Mouse (Mus musculus): Measurements from ENCODE around the gene Mitf. TPM values are rescaled to one million over a fixed set of nuclear protein-coding genes. Genes with fewer than 3 reads are reported as not detected.

Gene Mitf
- polyA plus RNA-seq, 1 experiment from 2014 or later, result 3.1 TPM

DNA sequence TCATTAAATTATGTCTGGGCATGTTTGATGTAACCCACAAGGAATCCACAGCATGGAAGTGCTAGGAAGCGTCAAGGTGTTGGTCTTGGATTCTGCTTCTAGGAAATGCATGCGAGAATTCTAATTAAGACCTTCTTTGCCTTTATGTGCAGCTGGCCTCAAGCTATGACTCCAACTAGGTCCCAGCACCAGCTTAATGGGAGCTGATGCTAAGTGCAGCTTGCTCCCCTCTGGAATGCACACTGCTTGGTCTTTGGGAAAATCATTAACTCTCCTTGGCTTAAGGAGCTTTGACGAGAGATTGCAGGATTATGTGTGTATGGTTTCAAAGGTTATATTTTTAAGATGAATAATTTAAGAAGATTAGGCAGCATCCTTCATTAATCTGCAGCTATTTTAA is 81.7 kb downstream of the Mitf start:
- Histone ChIP-seq H3K36me3 (ENCODE audit: control insufficient read depth, insufficient read depth, low read length) (no peaks in the 10 kb centered on the region), H3K4me3 (ENCODE audit: low read depth, low read length) (no peak overlapping the region), H3K9me3 (ENCODE audit: control insufficient read depth, low read depth, low read length) (no peaks in the 10 kb centered on the region), H3K27me3 (ENCODE audit: control insufficient read depth, insufficient read depth, low read length) (no peaks in the 10 kb centered on the region), H3K4me2 (replicated peaks; ENCODE audit: low read depth, low read length) (no peak overlapping the region), H3K27ac (ENCODE audit: low read length) (no peak overlapping the region), H3K4me1 (ENCODE audit: control insufficient read depth, insufficient read depth, low read length) (no peaks in the 10 kb centered on the region), H3K9ac (replicated peaks; ENCODE audit: low read depth, low read length) (no peak overlapping the region)
- 57% methylated on average over 3 of the region's 3 CpGs for WGBS
- ATAC-seq (ENCODE audit: insufficient number of reproducible peaks, insufficient read depth, low FRiP score, low read depth), result no peak

GRCm38 (mm10) chr6:97893546-97893945 is 86.7 kb downstream of the Mitf start:
- H3K27ac ChIP-seq (ENCODE audit: low read length), result no peak overlapping the region
- no peaks in the 10 kb centered on the region for H3K27me3 ChIP-seq (ENCODE audit: control insufficient read depth, insufficient read depth, low read length)
- 72% methylated on average over 5 of the region's 5 CpGs for WGBS
- H3K4me2 ChIP-seq (replicated peaks; ENCODE audit: low read depth, low read length), result no peak overlapping the region
- no peaks in the 10 kb centered on the region for H3K4me1 ChIP-seq (ENCODE audit: control insufficient read depth, insufficient read depth, low read length)
- no peaks in the 10 kb centered on the region for H3K9me3 ChIP-seq (ENCODE audit: control insufficient read depth, low read depth, low read length)
- ATAC-seq (ENCODE audit: insufficient number of reproducible peaks, insufficient read depth, low FRiP score, low read depth), result no peak
- no peaks in the 10 kb centered on the region for H3K36me3 ChIP-seq (ENCODE audit: control insufficient read depth, insufficient read depth, low read length)
- H3K9ac ChIP-seq (replicated peaks; ENCODE audit: low read depth, low read length), result no peak overlapping the region
- H3K4me3 ChIP-seq (ENCODE audit: low read depth, low read length), result no peak overlapping the region

DNA sequence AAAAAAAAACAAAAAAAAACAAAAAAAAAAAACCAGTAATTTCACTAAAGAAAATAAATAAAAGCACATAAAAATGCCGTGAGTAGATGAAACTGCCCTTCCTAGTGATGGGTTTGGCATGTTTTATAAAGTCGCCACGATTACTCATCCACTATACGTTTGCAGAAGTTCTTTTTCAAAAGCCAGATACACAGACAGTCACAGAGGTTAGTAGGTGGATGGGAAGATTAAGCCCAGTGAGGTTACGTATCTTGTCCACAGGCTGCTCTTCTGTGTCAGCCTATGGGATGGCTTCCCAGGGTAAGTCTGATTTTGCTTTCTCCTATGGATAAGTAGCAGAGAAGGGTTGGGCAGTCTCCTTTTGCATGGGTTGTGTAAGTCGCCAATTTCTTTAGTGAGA is 90.3 kb downstream of the Mitf start:
- Histone ChIP-seq H3K4me3 (ENCODE audit: low read depth, low read length) (no peak overlapping the region), H3K4me1 (ENCODE audit: control insufficient read depth, insufficient read depth, low read length) (no peaks in the 10 kb centered on the region), H3K9ac (replicated peaks; ENCODE audit: low read depth, low read length) (no peak overlapping the region), H3K4me2 (replicated peaks; ENCODE audit: low read depth, low read length) (no peak overlapping the region), H3K27ac (ENCODE audit: low read length) (no peak overlapping the region), H3K27me3 (ENCODE audit: control insufficient read depth, insufficient read depth, low read length) (no peaks in the 10 kb centered on the region), H3K36me3 (ENCODE audit: control insufficient read depth, insufficient read depth, low read length) (no peaks in the 10 kb centered on the region), H3K9me3 (ENCODE audit: control insufficient read depth, low read depth, low read length) (no peaks in the 10 kb centered on the region)
- 85% methylated on average over 6 of the region's 6 CpGs for WGBS
- no peak for ATAC-seq (ENCODE audit: insufficient number of reproducible peaks, insufficient read depth, low FRiP score, low read depth)

GRCm38 (mm10) chr6:97898085-97898484 is 91.2 kb downstream of the Mitf start:
- H3K36me3 ChIP-seq (ENCODE audit: control insufficient read depth, insufficient read depth, low read length), result no peaks in the 10 kb centered on the region
- no peaks in the 10 kb centered on the region for H3K9me3 ChIP-seq (ENCODE audit: control insufficient read depth, low read depth, low read length)
- H3K4me1 ChIP-seq (ENCODE audit: control insufficient read depth, insufficient read depth, low read length), result no peaks in the 10 kb centered on the region
- H3K27ac ChIP-seq (ENCODE audit: low read length), result no peak overlapping the region
- H3K27me3 ChIP-seq (ENCODE audit: control insufficient read depth, insufficient read depth, low read length), result no peaks in the 10 kb centered on the region
- WGBS, result 83% methylated on average over 5 of the region's 5 CpGs
- no peak overlapping the region for H3K4me2 ChIP-seq (replicated peaks; ENCODE audit: low read depth, low read length)
- no peak for ATAC-seq (ENCODE audit: insufficient number of reproducible peaks, insufficient read depth, low FRiP score, low read depth)
- no peak overlapping the region for H3K9ac ChIP-seq (replicated peaks; ENCODE audit: low read depth, low read length)
- no peak overlapping the region for H3K4me3 ChIP-seq (ENCODE audit: low read depth, low read length)

DNA sequence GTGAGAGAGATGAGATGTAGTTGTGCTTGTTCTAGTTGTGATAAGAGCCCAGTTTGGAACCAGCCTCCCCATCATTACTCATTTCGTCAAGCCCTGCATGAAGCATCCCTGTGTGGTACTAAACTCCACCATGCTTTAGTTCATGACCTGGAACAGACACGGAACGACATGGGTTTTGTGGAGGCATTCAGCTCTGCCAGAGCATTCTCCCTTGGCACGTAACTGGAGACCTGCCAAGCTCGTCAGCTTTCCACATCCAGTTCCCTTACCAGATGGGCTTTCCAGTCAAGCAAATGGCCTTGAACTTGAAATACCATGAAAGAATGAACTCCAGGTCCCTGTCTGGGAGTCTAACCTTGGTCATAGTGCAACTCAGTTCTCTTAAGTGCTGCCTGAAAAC is 94.7 kb downstream of the Mitf start:
- no peak overlapping the region for H3K4me3 ChIP-seq (ENCODE audit: low read depth, low read length)
- whole genome bisulfite sequencing, result 90% methylated on average over 5 of the region's 5 CpGs
- H3K27ac ChIP-seq (ENCODE audit: low read length), result no peak overlapping the region
- no peak overlapping the region for H3K4me2 ChIP-seq (replicated peaks; ENCODE audit: low read depth, low read length)
- no peak overlapping the region for H3K9ac ChIP-seq (replicated peaks; ENCODE audit: low read depth, low read length)
- ATAC-seq (ENCODE audit: insufficient number of reproducible peaks, insufficient read depth, low FRiP score, low read depth), result no peak
- H3K4me1 ChIP-seq (ENCODE audit: control insufficient read depth, insufficient read depth, low read length), result no peaks in the 10 kb centered on the region
- no peaks in the 10 kb centered on the region for H3K36me3 ChIP-seq (ENCODE audit: control insufficient read depth, insufficient read depth, low read length)
- no peaks in the 10 kb centered on the region for H3K27me3 ChIP-seq (ENCODE audit: control insufficient read depth, insufficient read depth, low read length)
- H3K9me3 ChIP-seq (ENCODE audit: control insufficient read depth, low read depth, low read length), result no peaks in the 10 kb centered on the region

DNA sequence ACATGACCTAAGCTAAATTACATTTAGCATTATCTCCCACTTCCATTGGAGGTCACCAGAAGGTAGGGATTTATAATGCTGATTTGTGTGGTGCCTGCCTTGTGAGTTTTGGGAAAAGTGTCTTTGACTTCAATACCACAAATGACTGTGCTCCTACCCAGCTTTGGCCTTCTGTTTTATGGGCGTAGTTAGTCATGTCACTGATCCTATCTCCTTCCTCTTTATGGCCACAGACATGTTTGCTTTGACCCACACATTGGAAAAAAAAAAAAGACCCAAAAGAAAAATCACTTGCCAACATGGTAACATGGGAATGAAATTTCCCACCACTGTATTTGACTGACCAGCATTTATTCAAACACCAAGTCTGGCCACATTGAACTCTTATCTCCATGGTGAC is 95.4 kb downstream of the Mitf start:
- Histone ChIP-seq H3K9ac (replicated peaks; ENCODE audit: low read depth, low read length) (no peak overlapping the region), H3K4me3 (ENCODE audit: low read depth, low read length) (no peak overlapping the region), H3K27me3 (ENCODE audit: control insufficient read depth, insufficient read depth, low read length) (no peaks in the 10 kb centered on the region), H3K27ac (ENCODE audit: low read length) (no peak overlapping the region), H3K36me3 (ENCODE audit: control insufficient read depth, insufficient read depth, low read length) (no peaks in the 10 kb centered on the region), H3K4me1 (ENCODE audit: control insufficient read depth, insufficient read depth, low read length) (no peaks in the 10 kb centered on the region), H3K4me2 (replicated peaks; ENCODE audit: low read depth, low read length) (no peak overlapping the region), H3K9me3 (ENCODE audit: control insufficient read depth, low read depth, low read length) (no peaks in the 10 kb centered on the region)
- ATAC-seq (ENCODE audit: insufficient number of reproducible peaks, insufficient read depth, low FRiP score, low read depth), result no peak
- WGBS, result 92% methylated on average over 1 of the region's 1 CpGs

GRCm38 (mm10) chr6:97914768-97915167 is 107.9 kb downstream of the Mitf start:
- H3K27ac ChIP-seq (ENCODE audit: low read length), result no peak overlapping the region
- H3K27me3 ChIP-seq (ENCODE audit: control insufficient read depth, insufficient read depth, low read length), result no peaks in the 10 kb centered on the region
- no peaks in the 10 kb centered on the region for H3K36me3 ChIP-seq (ENCODE audit: control insufficient read depth, insufficient read depth, low read length)
- no peak overlapping the region for H3K9ac ChIP-seq (replicated peaks; ENCODE audit: low read depth, low read length)
- no peak overlapping the region for H3K4me3 ChIP-seq (ENCODE audit: low read depth, low read length)
- no peak overlapping the region for H3K4me2 ChIP-seq (replicated peaks; ENCODE audit: low read depth, low read length)
- H3K9me3 ChIP-seq (ENCODE audit: control insufficient read depth, low read depth, low read length), result no peaks in the 10 kb centered on the region
- ATAC-seq (ENCODE audit: insufficient number of reproducible peaks, insufficient read depth, low FRiP score, low read depth), result no peak
- 90% methylated on average over 8 of the region's 8 CpGs for WGBS
- H3K4me1 ChIP-seq (ENCODE audit: control insufficient read depth, insufficient read depth, low read length), result peaks cover 4% of the 10 kb centered on the region; the same call in 1 of the 2 replicates

DNA sequence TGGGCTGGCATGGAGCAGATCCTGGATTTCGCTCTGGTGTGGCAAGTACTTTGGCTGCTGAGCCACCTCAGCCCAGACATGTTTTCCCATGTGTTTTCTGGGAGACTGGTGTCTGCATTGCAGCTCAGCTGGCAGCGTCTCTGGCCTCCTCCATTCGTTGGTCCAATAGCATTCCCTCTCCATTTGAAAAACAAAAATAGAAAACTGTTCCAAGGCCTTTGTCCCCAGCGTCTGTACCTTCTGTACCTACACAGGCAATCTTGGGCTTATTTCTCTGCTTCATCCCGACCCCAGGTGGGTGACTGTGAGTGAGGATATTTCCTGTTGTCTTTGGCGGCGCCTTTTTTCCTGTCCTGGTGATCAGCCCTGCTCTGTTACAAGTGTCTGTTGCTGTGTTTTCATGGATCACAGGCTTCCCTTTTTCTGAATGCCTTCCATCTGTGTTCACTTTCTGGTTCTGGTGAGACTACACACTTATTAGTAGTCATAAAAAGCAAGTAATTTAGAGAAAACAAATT is 109.6 kb downstream of the Mitf start:
- no peak for ATAC-seq (ENCODE audit: insufficient number of reproducible peaks, insufficient read depth, low FRiP score, low read depth)
- H3K27me3 ChIP-seq (ENCODE audit: control insufficient read depth, insufficient read depth, low read length), result no peaks in the 10 kb centered on the region
- no peak overlapping the region for H3K4me2 ChIP-seq (replicated peaks; ENCODE audit: low read depth, low read length)
- no peak overlapping the region for H3K9ac ChIP-seq (replicated peaks; ENCODE audit: low read depth, low read length)
- H3K9me3 ChIP-seq (ENCODE audit: control insufficient read depth, low read depth, low read length), result no peaks in the 10 kb centered on the region
- no peaks in the 10 kb centered on the region for H3K36me3 ChIP-seq (ENCODE audit: control insufficient read depth, insufficient read depth, low read length)
- 85% methylated on average over 7 of the region's 7 CpGs for WGBS
- H3K4me1 ChIP-seq (ENCODE audit: control insufficient read depth, insufficient read depth, low read length), result peaks cover 4% of the 10 kb centered on the region; the same call in 1 of the 2 replicates
- no peak overlapping the region for H3K4me3 ChIP-seq (ENCODE audit: low read depth, low read length)
- no peak overlapping the region for H3K27ac ChIP-seq (ENCODE audit: low read length)

DNA sequence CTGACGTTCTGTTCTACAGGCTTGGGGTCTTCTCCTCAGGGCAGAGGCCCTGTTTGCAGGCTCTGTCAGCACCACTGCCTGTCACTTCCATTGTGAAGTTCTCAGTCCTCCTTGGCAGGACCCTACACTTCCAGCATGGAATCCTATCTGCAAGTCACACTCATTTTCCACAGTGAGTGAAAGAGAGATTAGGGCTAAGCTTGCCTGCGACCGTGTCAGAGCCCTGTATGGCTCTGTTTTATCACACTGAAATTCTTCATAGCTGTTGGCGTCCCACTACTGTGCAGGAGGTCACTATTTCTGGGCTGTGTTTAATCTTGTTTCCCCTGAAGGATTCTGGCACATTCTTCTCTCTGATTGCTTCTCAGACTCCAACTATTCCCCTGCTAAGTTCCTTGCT is 111.2 kb downstream of the Mitf start:
- no peaks in the 10 kb centered on the region for H3K9me3 ChIP-seq (ENCODE audit: control insufficient read depth, low read depth, low read length)
- no peaks in the 10 kb centered on the region for H3K27me3 ChIP-seq (ENCODE audit: control insufficient read depth, insufficient read depth, low read length)
- H3K4me1 ChIP-seq (ENCODE audit: control insufficient read depth, insufficient read depth, low read length), result peaks cover 4% of the 10 kb centered on the region; the same call in 1 of the 2 replicates
- no peak overlapping the region for H3K4me3 ChIP-seq (ENCODE audit: low read depth, low read length)
- H3K36me3 ChIP-seq (ENCODE audit: control insufficient read depth, insufficient read depth, low read length), result no peaks in the 10 kb centered on the region
- WGBS, result 46% methylated on average over 4 of the region's 4 CpGs
- H3K9ac ChIP-seq (replicated peaks; ENCODE audit: low read depth, low read length), result no peak overlapping the region
- H3K4me2 ChIP-seq (replicated peaks; ENCODE audit: low read depth, low read length), result no peak overlapping the region
- H3K27ac ChIP-seq (ENCODE audit: low read length), result no peak overlapping the region
- no peak for ATAC-seq (ENCODE audit: insufficient number of reproducible peaks, insufficient read depth, low FRiP score, low read depth)
